Mouse (Mus musculus): Measurements from ENCODE around the gene Nup153.
A peak's percentile ranks its signal among the peaks of the same experiment; 100 is the strongest.

Nup153 gene

GRCm38 (mm10) chr13:46669620-46670271 lies 58.0 kb downstream of the Nup153 start:
- DNase-seq (ENCODE audit: low spot score), result peak; percentile 21

- peak; percentile 92 for DNase-seq (ENCODE audit: low spot score)
Measured at GRCm38 (mm10) chr13:46669048-46669619, 58.6 kb downstream of the Nup153 start, which contains the start of gene Fam8a1. Gene Fam8a1 (plus strand): TSS chr13:46669522.

- DNase-seq (ENCODE audit: low spot score), result peak; percentile 73
Measured at GRCm38 (mm10) chr13:46663461-46663964, 64.2 kb downstream of the Nup153 start.

GRCm38 (mm10) chr13:46659211-46659610 lies 68.5 kb downstream of the Nup153 start:
- no peak for DNase-seq (ENCODE audit: low spot score)

GRCm38 (mm10) chr13:46654566-46654965 lies 73.2 kb downstream of the Nup153 start:
- no peak for DNase-seq (ENCODE audit: low spot score)

- DNase-seq (ENCODE audit: low spot score), result no peak
Measured at GRCm38 (mm10) chr13:46653671-46654070, 74.1 kb downstream of the Nup153 start.

- no peak for DNase-seq (ENCODE audit: low spot score)
Measured at GRCm38 (mm10) chr13:46652671-46653070, 75.1 kb downstream of the Nup153 start.

- no peak for DNase-seq (ENCODE audit: low spot score)
Measured at GRCm38 (mm10) chr13:46651853-46652252, 75.9 kb downstream of the Nup153 start.

DNA sequence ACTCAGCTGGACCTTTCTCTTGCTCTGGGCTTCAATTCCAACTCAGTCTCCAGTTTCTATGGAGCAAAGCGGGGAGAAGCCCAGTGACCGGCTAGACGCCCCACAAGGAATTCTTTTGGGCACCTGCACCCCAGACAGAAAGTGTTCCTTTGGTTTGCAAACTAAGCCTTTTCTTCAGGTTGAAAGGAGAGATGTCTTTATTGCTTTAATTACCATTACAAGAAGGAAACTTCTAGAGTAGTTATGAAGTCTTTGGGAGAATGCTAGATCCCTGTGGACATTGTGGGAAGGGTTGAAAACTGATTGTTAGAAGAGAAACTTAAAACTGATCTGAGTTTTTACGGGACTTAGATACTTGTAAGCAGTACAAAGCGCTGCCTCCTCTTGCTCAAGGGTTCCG lies 82.3 kb downstream of the Nup153 start:
- no peak for DNase-seq (ENCODE audit: low spot score)

DNA sequence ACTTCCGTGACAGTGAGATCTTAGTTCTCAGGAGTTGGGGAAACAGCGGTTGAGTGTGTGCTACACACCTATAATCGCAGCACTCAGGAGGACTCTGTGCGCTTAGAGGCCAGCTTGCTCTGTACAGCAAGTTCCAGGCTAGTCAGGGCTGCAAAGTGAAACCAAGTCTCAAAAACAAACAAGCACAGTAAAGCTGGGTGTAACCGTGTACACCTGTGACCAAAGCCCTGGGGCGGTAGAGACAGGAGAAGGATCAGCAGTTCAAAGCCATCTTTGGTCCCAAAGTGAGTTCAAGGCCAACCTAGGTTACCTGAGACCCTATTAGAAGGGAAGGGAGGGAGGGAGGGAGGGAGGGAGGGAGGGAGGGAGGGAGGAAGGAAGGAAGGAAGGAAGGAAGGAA lies 83.6 kb downstream of the Nup153 start:
- DNase-seq (ENCODE audit: low spot score), result no peak

- DNase-seq (ENCODE audit: low spot score), result no peak
Measured at GRCm38 (mm10) chr13:46642318-46642717, 85.4 kb downstream of the Nup153 start.

DNA sequence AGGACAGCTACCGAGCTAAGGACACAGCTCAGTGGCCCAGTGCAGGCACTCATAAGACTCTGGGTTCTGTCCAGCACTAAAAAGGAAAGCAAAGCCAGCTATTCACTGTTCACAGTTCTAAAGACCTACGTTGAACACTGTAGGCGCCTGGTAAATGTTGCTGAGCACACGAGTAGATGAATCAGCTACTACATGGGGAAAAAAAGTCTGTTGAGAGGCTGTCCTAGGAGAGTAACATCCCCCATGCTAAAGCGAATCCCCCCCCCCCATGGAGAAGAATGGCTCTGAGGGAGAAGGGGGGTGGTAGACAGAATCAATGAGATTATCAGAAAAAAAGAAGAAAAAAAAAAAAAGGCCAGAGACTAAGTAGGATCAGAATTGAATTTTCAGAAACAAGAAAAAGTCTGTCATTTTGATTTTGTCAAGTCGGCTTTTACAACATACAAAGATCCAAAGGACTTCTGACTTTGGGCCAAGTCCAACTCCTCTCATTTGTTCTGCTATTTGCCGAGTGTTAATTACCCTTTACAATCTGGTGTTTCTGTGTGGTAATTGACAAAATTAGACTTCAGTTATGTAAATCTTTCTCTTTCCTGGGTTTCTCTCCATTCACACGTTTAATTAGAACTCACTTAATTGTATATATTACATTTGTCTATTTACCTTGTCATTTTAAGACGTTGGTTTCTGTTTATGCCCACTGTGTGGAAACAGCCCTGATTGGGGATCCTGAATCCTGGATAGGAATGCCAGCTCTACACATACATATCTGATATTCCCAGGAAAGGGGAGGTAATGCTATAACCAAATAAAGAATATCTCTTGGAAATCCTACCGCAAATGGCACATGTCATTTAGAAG lies 86.9 kb downstream of the Nup153 start:
- DNase-seq (ENCODE audit: low spot score), result no peak

GRCm38 (mm10) chr13:46634133-46634488 lies 93.6 kb downstream of the Nup153 start:
- peak; percentile 58 for DNase-seq (ENCODE audit: low spot score)

DNA sequence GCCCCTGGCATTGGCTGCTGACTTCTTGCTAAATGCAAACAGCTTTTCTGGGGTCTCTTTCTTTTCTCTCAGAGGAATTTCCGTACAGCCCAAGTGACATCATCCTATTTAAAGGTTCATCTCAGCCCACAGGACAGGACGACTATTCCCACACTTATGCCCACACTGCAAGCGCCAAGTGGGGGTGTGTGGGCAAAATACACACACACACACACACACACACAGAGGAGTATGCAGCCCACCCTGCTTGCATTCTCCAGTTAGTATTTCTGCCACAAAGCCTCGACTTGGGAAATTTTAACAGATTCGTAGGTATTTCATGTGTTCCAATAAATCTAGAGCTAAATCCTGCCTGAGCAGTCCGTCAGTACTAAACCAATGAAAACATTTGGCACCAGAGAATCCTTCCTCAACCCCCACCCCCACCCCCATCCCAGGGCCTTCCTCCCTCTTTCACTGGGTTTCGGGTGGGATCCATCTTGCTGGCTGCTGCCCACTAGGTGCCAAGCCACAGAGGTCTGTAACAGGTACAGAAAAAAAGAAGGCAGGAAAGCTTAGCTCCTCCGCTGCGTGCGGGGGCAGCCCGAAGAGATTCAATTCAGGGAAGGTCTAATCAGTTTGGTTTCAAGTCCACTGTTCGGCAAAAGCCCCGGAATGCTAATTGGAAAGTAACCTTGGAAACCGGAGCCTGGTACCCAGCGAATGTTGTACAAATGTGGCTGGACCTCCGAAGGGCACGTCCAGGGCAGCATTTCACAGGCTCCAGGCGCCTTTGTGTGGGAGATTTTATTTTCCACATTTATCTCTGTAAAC lies 94.2 kb downstream of the Nup153 start:
- peak; percentile 79 for DNase-seq (ENCODE audit: low spot score)

DNA sequence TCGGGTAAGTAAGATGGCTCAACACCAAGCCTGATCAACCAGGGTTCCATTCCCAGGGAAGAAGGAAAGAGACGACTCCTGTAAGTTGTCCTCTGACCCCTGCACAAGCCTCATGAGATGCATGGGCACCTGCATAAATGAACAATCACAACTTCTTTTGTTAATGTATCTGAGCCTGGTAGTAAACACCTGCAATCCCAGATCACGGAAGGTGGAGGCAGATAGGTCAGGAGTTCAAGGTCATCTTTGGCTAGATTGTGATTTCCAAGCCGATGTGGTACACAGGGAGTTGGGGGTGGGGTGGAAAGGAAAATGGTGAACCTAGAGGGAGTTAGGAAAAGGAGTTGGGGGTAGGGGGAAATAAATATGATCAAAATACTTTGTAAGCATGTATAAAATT lies 94.9 kb downstream of the Nup153 start:
- no peak for DNase-seq (ENCODE audit: low spot score)
